Mouse (Mus musculus): ENCODE results near the gene 4930412O13Rik. TPM values are rescaled to one million over a fixed set of nuclear protein-coding genes. Genes with fewer than 3 reads are reported as not detected.
A peak's percentile ranks its signal among the peaks of the same experiment; 100 is the strongest.

Gene 4930412O13Rik
- polyA plus RNA-seq, 1 experiment from 2014 or later, result not detected

GRCm38 (mm10) chr2:9890251-9890650, 9.2 kb downstream of the 4930412O13Rik start:
- H3K36me3 ChIP-seq, result no peaks in the 10 kb centered on the region
- H3K27ac ChIP-seq, result no peak overlapping the region
- no peak for ATAC-seq (ENCODE audit: insufficient read depth, low FRiP score, low read depth)
- no peak overlapping the region for H3K9ac ChIP-seq
- 7% methylated on average over 8 of the region's 8 CpGs for WGBS
- H3K9me3 ChIP-seq, result no peaks in the 10 kb centered on the region
- no peaks in the 10 kb centered on the region for H3K4me1 ChIP-seq
- no peak overlapping the region for H3K4me3 ChIP-seq (replicated peaks)
- H3K27me3 ChIP-seq (replicated peaks), result peaks cover 91% of the 10 kb centered on the region
- H3K4me2 ChIP-seq, result no peak overlapping the region

GRCm38 (mm10) chr2:9890906-9891305, 9.9 kb downstream of the 4930412O13Rik start:
- H3K9ac ChIP-seq, result no peak overlapping the region
- 4% methylated on average over 5 of the region's 5 CpGs for whole genome bisulfite sequencing
- no peak for ATAC-seq (ENCODE audit: insufficient read depth, low FRiP score, low read depth)
- H3K4me1 ChIP-seq, result no peaks in the 10 kb centered on the region
- H3K27me3 ChIP-seq (replicated peaks), result peaks cover 91% of the 10 kb centered on the region
- no peak overlapping the region for H3K4me3 ChIP-seq (replicated peaks)
- H3K9me3 ChIP-seq, result no peaks in the 10 kb centered on the region
- H3K27ac ChIP-seq, result no peak overlapping the region
- H3K36me3 ChIP-seq, result no peaks in the 10 kb centered on the region
- no peak overlapping the region for H3K4me2 ChIP-seq

DNA sequence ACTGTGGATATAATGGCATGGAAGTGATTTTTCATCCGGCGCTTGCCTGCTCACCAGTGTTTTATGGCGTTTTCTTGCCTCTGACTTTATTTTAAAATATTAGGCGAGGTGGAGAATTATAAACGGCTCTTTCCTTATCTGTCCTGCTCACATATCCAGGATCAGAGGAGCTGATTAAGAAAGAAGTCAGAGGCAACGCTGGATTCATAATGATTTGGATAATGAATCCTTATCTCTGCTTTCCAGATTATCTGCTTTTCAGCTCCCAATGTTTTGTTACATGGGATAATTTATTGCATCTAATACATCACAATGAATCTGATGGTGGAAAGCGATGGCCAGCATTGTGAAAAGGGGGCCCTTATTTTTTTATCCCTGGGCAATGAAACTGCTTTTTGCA, 11.5 kb downstream of the 4930412O13Rik start:
- H3K9me3 ChIP-seq, result no peaks in the 10 kb centered on the region
- WGBS, result 5% methylated on average over 7 of the region's 7 CpGs
- no peaks in the 10 kb centered on the region for H3K36me3 ChIP-seq
- no peak overlapping the region for H3K9ac ChIP-seq
- H3K4me1 ChIP-seq, result 0 out of 2 replicates have a peak, but pooled peaks cover 3% of the 10 kb centered on the region
- H3K27me3 ChIP-seq (replicated peaks), result peaks cover 92% of the 10 kb centered on the region
- H3K4me3 ChIP-seq (replicated peaks), result no peak overlapping the region
- no peak for ATAC-seq (ENCODE audit: insufficient read depth, low FRiP score, low read depth)
- H3K4me2 ChIP-seq, result no peak overlapping the region
- H3K27ac ChIP-seq, result no peak overlapping the region

DNA sequence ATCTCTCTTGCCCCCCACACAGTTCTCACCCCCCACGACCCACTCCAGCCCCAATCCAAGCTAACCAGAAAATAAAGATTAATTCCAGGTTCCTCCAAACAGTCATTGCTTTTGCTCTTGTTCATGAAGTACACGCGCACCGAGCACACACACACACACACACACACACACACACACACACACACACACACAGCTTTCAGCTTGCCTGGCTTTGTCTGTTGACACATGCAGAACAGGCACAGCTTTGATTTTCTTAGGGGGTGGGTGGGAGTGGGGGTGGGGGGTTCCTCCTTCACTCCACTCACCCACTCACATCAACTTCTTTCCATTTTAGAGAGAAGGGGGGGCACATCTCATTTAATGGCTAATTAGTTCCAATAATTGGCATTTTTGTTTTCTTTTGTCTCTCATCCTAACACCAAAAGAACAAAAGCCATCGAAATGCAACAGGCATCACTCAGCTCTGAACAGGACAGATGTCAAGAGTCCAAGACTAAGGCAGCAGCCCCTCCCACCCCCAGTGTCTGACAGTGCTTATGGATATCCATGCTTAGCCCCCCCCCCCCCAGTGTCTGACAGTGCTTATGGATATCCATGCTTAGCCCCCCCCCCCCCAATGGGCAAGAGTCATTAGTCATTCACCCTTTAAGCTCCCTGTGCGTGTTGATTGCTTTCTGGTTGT, 12.4 kb downstream of the 4930412O13Rik start:
- Histone ChIP-seq H3K4me3 (replicated peaks) (no peak overlapping the region), H3K9ac (no peak overlapping the region), H3K36me3 (no peaks in the 10 kb centered on the region), H3K27me3 (replicated peaks) (peaks cover 92% of the 10 kb centered on the region), H3K4me2 (no peak overlapping the region), H3K4me1 (0 out of 2 replicates have a peak, but pooled peaks cover 3% of the 10 kb centered on the region), H3K27ac (no peak overlapping the region), H3K9me3 (no peaks in the 10 kb centered on the region)
- no peak for ATAC-seq (ENCODE audit: insufficient read depth, low FRiP score, low read depth)
- WGBS, result 3% methylated on average over 6 of the region's 6 CpGs

DNA sequence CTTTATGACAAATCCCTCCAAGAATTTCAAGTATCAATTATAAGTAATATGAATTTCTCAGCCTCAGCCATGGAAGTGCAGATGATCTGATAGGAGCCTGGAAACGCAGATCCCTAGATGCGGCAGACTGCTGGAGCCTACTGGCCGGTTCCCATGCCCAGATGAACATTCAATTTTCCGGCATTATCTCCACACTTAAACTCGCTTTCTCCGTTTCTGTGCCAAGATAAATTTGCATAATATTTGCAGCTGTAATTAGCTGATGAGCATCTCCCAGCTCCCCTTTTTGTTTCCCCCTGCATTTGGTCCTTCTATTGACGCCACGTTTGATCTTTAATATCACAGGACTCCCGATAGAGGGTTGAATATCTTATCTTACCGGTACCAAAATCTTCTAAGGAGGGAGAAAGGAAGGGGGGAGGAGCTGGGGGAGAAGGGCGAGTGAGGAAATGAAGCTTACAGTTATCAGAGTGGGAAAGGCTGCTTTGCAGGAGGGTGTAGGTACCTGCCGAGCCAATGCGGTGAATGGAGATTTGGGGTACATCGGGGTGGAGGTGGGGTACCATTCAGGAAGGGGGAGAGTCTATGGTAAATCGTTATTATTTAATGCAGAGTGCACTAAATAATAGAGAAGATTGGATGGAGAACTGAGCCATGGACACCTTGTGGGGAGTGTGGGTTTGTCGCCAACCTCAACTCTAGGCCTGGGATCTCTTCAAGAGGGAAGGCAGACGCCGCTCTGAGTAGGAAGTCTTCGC, 14.0 kb downstream of the 4930412O13Rik start:
- H3K27me3 ChIP-seq (replicated peaks), result peaks cover 88% of the 10 kb centered on the region
- H3K36me3 ChIP-seq, result no peaks in the 10 kb centered on the region
- H3K4me2 ChIP-seq, result no peak overlapping the region
- H3K4me1 ChIP-seq, result 0 out of 2 replicates have a peak, but pooled peaks cover 3% of the 10 kb centered on the region
- ATAC-seq (ENCODE audit: insufficient read depth, low FRiP score, low read depth), result no peak
- H3K27ac ChIP-seq, result no peak overlapping the region
- WGBS, result 4% methylated on average over 19 of the region's 19 CpGs
- H3K4me3 ChIP-seq (replicated peaks), result no peak overlapping the region
- H3K9ac ChIP-seq, result no peak overlapping the region
- no peaks in the 10 kb centered on the region for H3K9me3 ChIP-seq

DNA sequence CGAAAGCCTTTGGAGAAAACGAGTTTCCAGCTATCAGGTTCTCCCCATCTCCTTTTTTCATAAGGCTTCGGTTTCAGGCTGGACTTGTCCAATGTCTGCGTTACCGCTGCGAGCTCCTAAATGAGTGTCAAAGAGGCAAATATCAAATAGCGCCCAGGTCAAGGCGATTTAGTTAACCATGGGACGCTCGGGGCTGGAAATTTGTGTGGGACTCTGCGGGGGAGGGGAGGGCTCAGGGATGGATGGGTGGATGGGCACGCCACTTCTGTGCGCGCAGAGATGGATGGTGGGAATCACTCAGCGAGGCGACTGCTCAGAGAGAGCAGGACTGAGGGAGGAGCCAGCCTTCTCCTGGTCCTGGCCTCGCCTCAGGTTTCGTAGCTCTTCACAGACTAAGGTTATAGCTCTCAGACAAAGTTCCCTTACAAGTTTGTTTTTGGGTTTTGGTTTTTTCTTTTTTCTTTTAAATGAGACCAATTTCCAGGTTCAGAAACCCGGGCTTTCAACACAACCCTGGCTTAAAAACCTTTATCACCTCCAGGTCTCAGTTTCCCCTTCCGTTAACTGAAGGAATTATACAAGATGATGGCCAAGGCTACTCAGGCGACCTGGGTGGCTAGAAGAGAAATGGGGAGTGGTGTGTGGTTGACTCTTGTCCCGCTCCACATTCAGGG, 15.2 kb downstream of the 4930412O13Rik start:
- H3K4me3 ChIP-seq (replicated peaks), result no peak overlapping the region
- 3% methylated on average over 22 of the region's 22 CpGs for WGBS
- peaks cover 77% of the 10 kb centered on the region for H3K27me3 ChIP-seq (replicated peaks)
- no peak overlapping the region for H3K9ac ChIP-seq
- ATAC-seq (ENCODE audit: insufficient read depth, low FRiP score, low read depth), result no peak
- no peak overlapping the region for H3K27ac ChIP-seq
- H3K4me1 ChIP-seq, result 0 out of 2 replicates have a peak, but pooled peaks cover 3% of the 10 kb centered on the region
- no peaks in the 10 kb centered on the region for H3K9me3 ChIP-seq
- H3K36me3 ChIP-seq, result no peaks in the 10 kb centered on the region
- H3K4me2 ChIP-seq, result no peak overlapping the region

DNA sequence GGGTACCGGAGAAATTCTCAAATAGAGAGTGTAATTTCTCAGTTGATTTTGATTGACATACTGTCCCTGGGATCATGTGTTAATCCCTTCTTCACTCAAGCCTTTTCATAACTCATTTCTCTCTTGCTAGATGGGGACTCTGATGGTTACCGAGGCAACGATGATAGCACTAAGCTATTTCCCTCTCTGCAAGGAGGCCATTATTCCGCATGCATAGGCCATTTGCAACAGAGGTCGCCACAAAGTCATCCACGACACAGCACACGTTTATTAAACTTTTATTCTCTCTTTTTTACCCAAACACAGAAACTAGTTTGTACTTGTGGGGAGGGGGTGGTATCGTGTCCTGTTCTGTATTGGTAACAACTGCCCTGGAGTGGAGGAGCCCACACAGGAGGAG, 16.8 kb downstream of the 4930412O13Rik start:
- H3K36me3 ChIP-seq, result no peaks in the 10 kb centered on the region
- H3K27ac ChIP-seq, result no peak overlapping the region
- H3K4me3 ChIP-seq (replicated peaks), result no peak overlapping the region
- H3K9me3 ChIP-seq, result no peaks in the 10 kb centered on the region
- 0 out of 2 replicates have a peak, but pooled peaks cover 3% of the 10 kb centered on the region for H3K4me1 ChIP-seq
- ATAC-seq (ENCODE audit: insufficient read depth, low FRiP score, low read depth), result no peak
- peaks cover 66% of the 10 kb centered on the region for H3K27me3 ChIP-seq (replicated peaks)
- no peak overlapping the region for H3K4me2 ChIP-seq
- WGBS, result 10% methylated on average over 8 of the region's 8 CpGs
- H3K9ac ChIP-seq, result no peak overlapping the region

DNA sequence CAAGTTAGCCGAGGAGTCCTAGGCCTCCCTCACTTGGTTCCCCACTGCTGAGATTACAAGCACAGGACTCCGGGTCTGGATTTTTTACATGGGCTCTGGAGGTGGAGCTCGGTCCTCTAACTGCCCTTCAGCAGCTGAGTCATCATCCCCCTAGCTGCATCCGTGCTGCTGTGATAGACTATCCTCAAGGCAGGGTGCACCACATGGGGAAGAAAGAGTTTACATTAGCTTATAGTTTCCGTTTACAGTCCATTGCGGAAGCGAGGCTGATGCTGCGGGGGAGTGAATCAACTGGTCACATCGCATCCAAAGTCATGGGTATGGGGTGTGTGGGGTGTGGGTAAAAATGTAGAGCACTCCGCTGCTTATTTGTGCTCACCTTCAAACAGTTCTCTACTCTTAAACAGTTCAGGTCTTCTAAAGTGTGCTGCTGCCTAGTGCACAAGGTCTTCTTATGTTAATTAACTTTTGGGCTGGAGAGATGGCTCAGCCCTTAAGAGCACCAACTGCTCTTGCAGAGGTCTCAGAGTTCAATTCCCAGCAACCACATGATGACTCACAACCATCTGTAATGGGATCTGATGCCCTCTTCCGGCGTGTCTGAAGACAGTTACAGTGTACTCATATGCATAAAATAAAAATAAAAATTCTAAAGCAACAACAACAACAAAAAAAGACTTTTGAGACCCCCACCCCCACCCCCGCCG, 23.0 kb downstream of the 4930412O13Rik start:
- H3K27ac ChIP-seq, result no peak overlapping the region
- H3K4me1 ChIP-seq, result no peaks in the 10 kb centered on the region
- H3K4me2 ChIP-seq, result no peak overlapping the region
- no peaks in the 10 kb centered on the region for H3K36me3 ChIP-seq
- no peaks in the 10 kb centered on the region for H3K9me3 ChIP-seq
- 41% methylated on average over 14 of the region's 14 CpGs for WGBS
- H3K9ac ChIP-seq, result no peak overlapping the region
- ATAC-seq (ENCODE audit: insufficient read depth, low FRiP score, low read depth), result no peak
- no peak overlapping the region for H3K4me3 ChIP-seq (replicated peaks)
- peaks cover 7% of the 10 kb centered on the region for H3K27me3 ChIP-seq (replicated peaks)

- H3K36me3 ChIP-seq, result no peaks in the 10 kb centered on the region
- no peaks in the 10 kb centered on the region for H3K4me1 ChIP-seq
- H3K9ac ChIP-seq, result no peak overlapping the region
- WGBS, result 5% methylated on average over 11 of the region's 11 CpGs
- no peak overlapping the region; the same call in 1 of the 2 replicates for H3K4me3 ChIP-seq (replicated peaks)
- H3K9me3 ChIP-seq, result no peaks in the 10 kb centered on the region
- H3K27ac ChIP-seq, result no peak overlapping the region
- no peaks in the 10 kb centered on the region for H3K27me3 ChIP-seq (replicated peaks)
- H3K4me2 ChIP-seq, result peak overlapping the region; percentile 45
- ATAC-seq (ENCODE audit: insufficient read depth, low FRiP score, low read depth), result peak; percentile 35; the same call in 1 of the 2 replicates
These were observed 24.9 kb downstream of the 4930412O13Rik start for GRCm38 (mm10) chr2:9905995-9906394.

- no peak for ATAC-seq (ENCODE audit: insufficient read depth, low FRiP score, low read depth)
- no peak overlapping the region for H3K4me2 ChIP-seq
- no peaks in the 10 kb centered on the region for H3K9me3 ChIP-seq
- H3K4me3 ChIP-seq (replicated peaks), result no peak overlapping the region
- WGBS, result 86% methylated on average over 9 of the region's 9 CpGs
- no peaks in the 10 kb centered on the region for H3K27me3 ChIP-seq (replicated peaks)
- H3K9ac ChIP-seq, result no peak overlapping the region
- H3K27ac ChIP-seq, result no peak overlapping the region
- H3K4me1 ChIP-seq, result no peaks in the 10 kb centered on the region
- H3K36me3 ChIP-seq, result peaks cover 9% of the 10 kb centered on the region; the same call in 1 of the 2 replicates
These were observed 36.5 kb downstream of the 4930412O13Rik start for GRCm38 (mm10) chr2:9917602-9918001.

- H3K9me3 ChIP-seq, result no peaks in the 10 kb centered on the region
- no peak overlapping the region; the same call in 1 of the 2 replicates for H3K4me2 ChIP-seq
- peaks cover 9% of the 10 kb centered on the region; the same call in 1 of the 2 replicates for H3K36me3 ChIP-seq
- H3K4me3 ChIP-seq (replicated peaks), result no peak overlapping the region
- 69% methylated on average over 17 of the region's 17 CpGs for WGBS
- no peak overlapping the region for H3K9ac ChIP-seq
- no peaks in the 10 kb centered on the region for H3K27me3 ChIP-seq (replicated peaks)
- no peaks in the 10 kb centered on the region for H3K4me1 ChIP-seq
- peak overlapping the region; percentile 2; the same call in 1 of the 2 replicates for H3K27ac ChIP-seq
- ATAC-seq (ENCODE audit: insufficient read depth, low FRiP score, low read depth), result peak; percentile 89
These were observed 37.8 kb downstream of the 4930412O13Rik start for GRCm38 (mm10) chr2:9918691-9919471.
